Mouse (Mus musculus) cerebellum, postnatal 4 days (tissue): ENCODE results near the gene Bcl2l10.

Experiments
- DNase-seq, 2 experiments: peaks; one replicate each; pipeline ENCODE4 v3.0.0; 2022; ENCODE audit warnings: low spot score in 2 of 2, mixed read lengths in 1 of 2

Bcl2l10 gene

GRCm38 (mm10) chr9:75400639-75401038 is 53.1 kb downstream of the Bcl2l10 start:
- no peak for DNase-seq
